Mouse (Mus musculus) limb, embryonic 12.5 days (tissue): ENCODE measurements around the gene Nat9. TPM values are rescaled to one million over a fixed set of nuclear protein-coding genes. Genes with fewer than 3 reads are reported as not detected.
A peak's percentile ranks its signal among the peaks of the same experiment; 100 is the strongest.

Experiments
- ATAC-seq: fragments of 200-750 bp; cut with Nextera tagmentation; 2 replicates; pipeline ENCODE4 v1.8.0; 2017; ENCODE audit warnings: low read depth, moderate TSS enrichment; ENCODE audit not compliant: insufficient number of reproducible peaks, insufficient read depth, low FRiP score, low TSS enrichment
- H3K27ac ChIP-seq: fragments of 300-500 bp; sonication (generic); 2 replicates; pipeline ENCODE4 v1.5.1; 2016; ENCODE audit warnings: mild to moderate bottlenecking, moderate library complexity
- H3K27me3 ChIP-seq: fragments of 300-500 bp; sonication (generic); 2 replicates; pipeline ENCODE4 v1.6.1; 2016; ENCODE audit warnings: mild to moderate bottlenecking, moderate library complexity
- H3K36me3 ChIP-seq: fragments of 300-500 bp; sonication (generic); 2 replicates; pipeline ENCODE4 v1.6.1; 2016; ENCODE audit warnings: mild to moderate bottlenecking, moderate library complexity
- H3K4me1 ChIP-seq: fragments of 300-500 bp; sonication (generic); replicated peaks from 2 replicates; pipeline ENCODE4 v1.6.1; 2016
- H3K4me2 ChIP-seq: fragments of 300-500 bp; sonication (generic); 2 replicates; pipeline ENCODE4 v1.6.1; 2016; ENCODE audit warnings: mild to moderate bottlenecking, moderate library complexity
- H3K4me3 ChIP-seq: fragments of 300-500 bp; sonication (generic); replicated peaks from 2 replicates; pipeline ENCODE4 v1.5.1; 2016; ENCODE audit warnings: mild to moderate bottlenecking
- H3K9ac ChIP-seq: fragments of 300-500 bp; sonication (generic); replicated peaks from 2 replicates; pipeline ENCODE4 v1.6.1; 2016; ENCODE audit warnings: mild to moderate bottlenecking, moderate library complexity
- H3K9me3 ChIP-seq: fragments of 300-500 bp; sonication (generic); 2 replicates; pipeline ENCODE4 v1.6.1; 2016; ENCODE audit warnings: mild to moderate bottlenecking, moderate library complexity
- WGBS: fragments of 180-500 bp; shearing (Covaris S2); methylation state at CpG from one replicate; pipeline ENCODE4 v1.1.7; 2016; 5-methylcytosine and 5-hydroxymethylcytosine counted together
- polyA plus RNA-seq: library from polyadenylated mRNA; unstranded; fragments of >200 nt; fragmentation: Nextera tagmentation; extraction: Ambion mirVana; gene quantifications from 2 replicates; pipeline ENCODE4 v1.2.1, GENCODE M21; 2016

Gene Nat9
- polyA plus RNA-seq, 1 experiment from 2014 or later: 23.6 TPM

DNA sequence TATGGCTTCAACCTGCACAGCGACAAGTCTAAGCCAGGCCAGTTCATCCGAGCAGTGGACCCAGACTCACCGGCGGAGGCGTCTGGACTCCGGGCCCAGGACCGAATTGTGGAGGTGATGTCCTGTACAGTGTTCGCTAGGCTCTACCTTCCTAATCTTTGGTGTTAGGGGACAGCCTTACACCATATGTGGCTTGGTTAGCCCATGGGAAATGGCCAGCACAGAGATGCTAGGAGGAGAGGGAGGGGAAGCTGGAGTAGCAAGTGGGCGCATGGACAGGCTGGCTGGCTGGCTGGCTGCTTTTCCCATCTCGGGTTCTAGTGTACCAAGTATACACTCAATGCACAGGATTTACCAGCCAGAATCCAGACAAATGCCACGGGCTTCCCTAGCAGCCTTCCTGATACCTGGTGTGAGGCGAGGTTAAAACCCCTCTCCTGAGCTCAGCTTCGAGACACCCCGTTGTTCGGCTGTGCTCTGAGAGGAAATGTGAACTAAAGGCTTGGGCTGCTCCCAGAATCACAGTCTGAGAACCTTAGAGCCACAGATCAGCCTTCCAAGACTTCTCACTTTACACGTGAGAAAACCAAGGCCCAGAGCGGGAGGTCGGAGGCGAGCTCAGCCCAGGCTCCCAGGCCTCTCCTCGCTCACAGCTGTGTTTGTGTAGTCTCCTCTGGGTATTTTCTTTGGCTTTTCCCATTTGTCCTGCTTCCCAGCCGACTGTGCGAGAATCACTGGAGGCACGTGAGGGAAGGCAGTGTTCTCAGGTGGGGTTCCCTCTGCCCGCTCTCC, 11.1 kb downstream of the Nat9 start:
- Histone ChIP-seq H3K4me3 (no peak overlapping the region), H3K27me3 (peaks cover 32% of the 10 kb centered on the region)
- 65% methylated on average over 24 of the region's 24 CpGs for WGBS

GRCm38 (mm10) chr11:115173549-115174339, 13.9 kb downstream of the Nat9 start:
- WGBS: 9% methylated on average over 16 of the region's 16 CpGs
- H3K4me1 ChIP-seq: peaks cover 77% of the 10 kb centered on the region

More for the DNA sequence above, 11.1 kb downstream of the Nat9 start:
- no peaks in the 10 kb centered on the region for H3K36me3 ChIP-seq
- H3K9ac ChIP-seq: no peak overlapping the region
- peaks cover 74% of the 10 kb centered on the region for H3K4me1 ChIP-seq
- ATAC-seq: no peak
- H3K9me3 ChIP-seq: no peaks in the 10 kb centered on the region
- H3K27ac ChIP-seq: peak overlapping the region; percentile 68
- H3K4me2 ChIP-seq: peak overlapping the region; percentile 11; the same call in 1 of the 2 replicates

GRCm38 (mm10) chr11:115172825-115173287, 14.8 kb downstream of the Nat9 start:
- 43% methylated on average over 4 of the region's 4 CpGs for WGBS
- H3K9me3 ChIP-seq: no peaks in the 10 kb centered on the region
- H3K4me2 ChIP-seq: no peak overlapping the region
- H3K9ac ChIP-seq: no peak overlapping the region
- H3K27me3 ChIP-seq: peaks cover 32% of the 10 kb centered on the region
- H3K4me3 ChIP-seq: no peak overlapping the region
- no peaks in the 10 kb centered on the region for H3K36me3 ChIP-seq
- no peak overlapping the region for H3K27ac ChIP-seq
- no peak for ATAC-seq
- H3K4me1 ChIP-seq: peaks cover 71% of the 10 kb centered on the region

More at GRCm38 (mm10) chr11:115173549-115174339, 13.9 kb downstream of the Nat9 start:
- Histone ChIP-seq H3K4me2 (peak overlapping the region; percentile 31; the same call in 1 of the 2 replicates), H3K4me3 (no peak overlapping the region), H3K27ac (0 out of 2 replicates have a peak overlapping the region, but pooled peaks have one; percentile 1), H3K36me3 (no peaks in the 10 kb centered on the region), H3K27me3 (peaks cover 32% of the 10 kb centered on the region), H3K9ac (no peak overlapping the region; the same call in 1 of the 2 replicates), H3K9me3 (no peaks in the 10 kb centered on the region)
- no peak for ATAC-seq

- 16% methylated on average over 8 of the region's 8 CpGs for WGBS
- no peaks in the 10 kb centered on the region for H3K36me3 ChIP-seq
- no peak for ATAC-seq
- peaks cover 38% of the 10 kb centered on the region for H3K27me3 ChIP-seq
- peak overlapping the region; percentile 50; the same call in 1 of the 2 replicates for H3K27ac ChIP-seq
- no peak overlapping the region for H3K9ac ChIP-seq
- H3K9me3 ChIP-seq: no peaks in the 10 kb centered on the region
- no peak overlapping the region for H3K4me3 ChIP-seq
- peaks cover 56% of the 10 kb centered on the region for H3K4me1 ChIP-seq
- no peak overlapping the region; the same call in 1 of the 2 replicates for H3K4me2 ChIP-seq
Measured at GRCm38 (mm10) chr11:115171125-115171524, 16.5 kb downstream of the Nat9 start.

- no peaks in the 10 kb centered on the region for H3K9me3 ChIP-seq
- H3K27me3 ChIP-seq: peaks cover 44% of the 10 kb centered on the region
- H3K9ac ChIP-seq: no peak overlapping the region
- no peak overlapping the region for H3K27ac ChIP-seq
- 91% methylated on average over 4 of the region's 4 CpGs for whole genome bisulfite sequencing
- ATAC-seq: no peak
- peaks cover 50% of the 10 kb centered on the region for H3K4me1 ChIP-seq
- H3K4me2 ChIP-seq: no peak overlapping the region
- no peak overlapping the region for H3K4me3 ChIP-seq
- H3K36me3 ChIP-seq: no peaks in the 10 kb centered on the region
Measured at GRCm38 (mm10) chr11:115169430-115169829, 18.2 kb downstream of the Nat9 start.

DNA sequence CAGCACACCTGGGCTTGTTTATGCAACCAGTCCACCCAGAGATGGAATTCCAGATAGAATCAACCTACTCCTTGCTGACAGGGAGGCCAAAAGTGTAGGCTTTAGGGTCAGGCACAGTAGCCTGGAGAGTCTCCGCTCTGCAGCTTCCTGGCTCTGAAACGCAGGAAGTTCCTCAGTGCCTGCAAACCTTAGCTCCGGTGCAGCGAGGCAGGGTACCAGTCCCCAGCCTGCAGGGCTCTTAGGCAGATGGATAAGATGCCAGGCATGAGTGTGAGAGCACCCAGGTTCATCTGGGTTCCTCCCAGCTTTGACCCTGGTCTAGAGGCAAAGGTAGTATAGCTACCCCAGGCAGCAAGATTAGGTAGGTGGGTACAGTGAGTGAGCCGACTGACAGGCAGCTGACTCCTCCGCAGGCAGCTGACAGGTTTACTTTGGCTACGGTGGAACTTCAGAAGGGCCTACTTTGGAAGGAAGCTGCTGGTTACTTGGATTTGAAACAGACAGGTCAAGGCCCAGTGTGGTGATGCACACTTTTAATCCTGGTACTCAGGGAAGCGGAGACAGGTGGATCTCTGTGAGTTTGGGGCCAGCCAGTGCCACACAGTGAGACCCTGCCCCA, 19.9 kb downstream of the Nat9 start:
- Histone ChIP-seq H3K36me3 (no peaks in the 10 kb centered on the region), H3K9me3 (no peaks in the 10 kb centered on the region), H3K27me3 (peaks cover 43% of the 10 kb centered on the region), H3K4me1 (peaks cover 48% of the 10 kb centered on the region), H3K9ac (no peak overlapping the region), H3K4me3 (no peak overlapping the region), H3K27ac (no peak overlapping the region), H3K4me2 (no peak overlapping the region)
- 85% methylated on average over 8 of the region's 8 CpGs for WGBS
- ATAC-seq: no peak

DNA sequence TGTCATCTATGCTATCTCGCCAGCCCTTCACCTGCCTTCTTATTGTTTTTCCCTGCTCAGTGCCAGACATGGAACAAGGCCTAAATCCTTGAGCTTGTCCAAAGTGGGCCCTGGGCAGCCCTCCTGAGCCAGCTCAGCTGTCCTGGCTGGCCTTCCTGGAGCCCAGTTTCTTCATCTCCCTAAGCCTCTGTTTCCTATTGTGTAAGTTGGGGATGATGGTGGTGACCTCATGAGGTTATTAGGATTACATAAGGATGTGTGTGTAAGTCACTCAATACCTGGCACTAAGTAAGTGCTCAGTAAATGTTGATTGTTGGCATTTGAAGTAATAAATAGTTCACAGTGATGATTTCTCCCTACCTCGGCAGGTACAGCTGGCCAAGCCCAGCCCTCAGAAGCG, 20.9 kb downstream of the Nat9 start:
- WGBS: 70% methylated on average over 3 of the region's 3 CpGs
- Histone ChIP-seq H3K9ac (no peak overlapping the region), H3K4me3 (no peak overlapping the region), H3K27ac (no peak overlapping the region), H3K9me3 (no peaks in the 10 kb centered on the region), H3K27me3 (peaks cover 39% of the 10 kb centered on the region), H3K4me1 (peaks cover 44% of the 10 kb centered on the region), H3K36me3 (no peaks in the 10 kb centered on the region), H3K4me2 (no peak overlapping the region)
- ATAC-seq: no peak

DNA sequence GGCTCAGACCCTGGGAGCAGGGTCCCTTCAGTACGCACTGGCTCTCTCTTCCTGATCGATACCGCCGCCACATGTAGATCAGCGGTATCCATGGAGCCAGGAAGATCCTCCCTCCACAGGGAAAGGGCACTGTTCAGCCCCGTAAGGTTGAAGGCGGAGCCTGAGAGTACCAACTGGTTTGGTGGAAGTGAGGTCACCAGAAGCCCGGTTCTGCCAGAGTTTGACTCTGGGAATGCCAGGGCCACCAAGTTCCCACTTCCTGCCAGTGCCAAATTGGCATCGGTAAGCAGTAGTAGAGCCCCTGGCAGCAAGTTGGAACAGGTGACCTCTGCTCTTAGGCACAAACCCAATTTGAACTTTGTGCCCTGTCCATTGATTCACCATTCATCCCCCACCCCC, 22.7 kb downstream of the Nat9 start:
- Histone ChIP-seq H3K27ac (no peak overlapping the region), H3K36me3 (no peaks in the 10 kb centered on the region), H3K4me3 (peak overlapping the region; percentile 59), H3K9me3 (no peaks in the 10 kb centered on the region), H3K4me2 (peak overlapping the region; percentile 95), H3K9ac (no peak overlapping the region), H3K27me3 (peaks cover 47% of the 10 kb centered on the region), H3K4me1 (peaks cover 34% of the 10 kb centered on the region)
- 4% methylated on average over 9 of the region's 9 CpGs for WGBS
- no peak for ATAC-seq

DNA sequence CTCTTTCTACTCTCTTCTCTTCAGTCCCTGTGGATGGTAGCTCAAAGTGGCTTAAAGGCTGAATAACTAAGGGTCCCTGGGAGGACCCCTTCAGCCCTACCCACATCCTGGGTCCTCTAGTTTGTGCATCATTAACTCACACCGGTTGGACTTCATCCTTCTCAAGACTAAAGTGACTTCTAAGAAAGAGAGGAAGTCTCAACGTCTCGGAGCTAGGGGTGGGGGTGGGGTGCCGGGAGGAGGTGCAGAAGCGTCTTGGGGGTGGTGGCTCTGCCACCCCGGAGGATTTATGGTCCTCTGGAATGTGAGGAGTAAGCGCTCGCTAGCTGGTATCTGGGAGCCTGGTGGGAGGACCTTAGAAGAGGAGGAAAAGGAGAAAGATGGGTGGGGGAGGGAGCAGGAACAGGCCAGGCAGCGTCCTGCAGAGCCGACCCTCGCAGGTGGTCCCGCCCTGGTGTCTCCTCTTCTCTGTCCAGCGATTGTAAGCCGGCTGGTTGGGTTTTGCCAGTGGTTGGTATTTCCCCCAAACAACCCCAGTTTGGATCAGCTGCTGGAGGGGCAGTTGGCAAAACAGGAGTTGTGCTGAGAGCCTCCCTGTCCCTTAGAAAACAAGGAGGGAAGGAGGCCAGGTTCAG, 23.2 kb downstream of the Nat9 start:
- Histone ChIP-seq H3K9me3 (no peaks in the 10 kb centered on the region), H3K9ac (peak overlapping the region; percentile 50), H3K27ac (no peak overlapping the region), H3K4me1 (peaks cover 34% of the 10 kb centered on the region), H3K36me3 (no peaks in the 10 kb centered on the region), H3K27me3 (peaks cover 47% of the 10 kb centered on the region), H3K4me3 (peak overlapping the region; percentile 59), H3K4me2 (peak overlapping the region; percentile 95)
- no peak for ATAC-seq
- WGBS: under 1% methylated on average over 14 of the region's 14 CpGs

DNA sequence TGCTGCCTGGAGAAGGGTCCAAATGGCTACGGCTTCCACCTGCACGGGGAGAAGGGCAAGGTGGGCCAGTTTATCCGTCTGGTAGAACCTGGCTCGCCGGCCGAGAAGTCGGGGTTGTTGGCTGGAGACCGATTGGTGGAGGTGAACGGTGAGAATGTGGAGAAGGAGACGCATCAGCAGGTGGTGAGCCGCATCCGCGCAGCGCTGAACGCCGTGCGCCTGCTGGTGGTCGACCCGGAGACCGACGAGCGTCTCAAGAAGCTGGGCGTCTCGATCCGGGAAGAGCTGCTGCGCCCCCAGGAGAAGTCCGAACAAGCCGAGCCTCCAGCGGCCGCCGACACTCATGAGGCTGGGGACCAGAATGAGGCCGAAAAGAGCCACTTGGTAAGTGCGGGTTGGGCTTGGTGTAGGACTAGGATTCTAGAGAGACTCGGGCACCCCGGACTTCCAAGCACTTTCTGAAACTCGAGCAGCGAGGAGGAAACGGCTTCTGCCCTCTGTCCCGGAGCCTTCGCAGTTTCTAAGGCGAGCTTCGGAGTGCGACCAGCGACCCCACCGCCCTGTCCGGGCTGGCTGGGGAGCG, 24.0 kb downstream of the Nat9 start:
- under 1% methylated on average over 47 of the region's 47 CpGs for WGBS
- Histone ChIP-seq H3K27me3 (peaks cover 47% of the 10 kb centered on the region), H3K27ac (no peak overlapping the region), H3K36me3 (no peaks in the 10 kb centered on the region), H3K4me3 (peak overlapping the region; percentile 59), H3K4me1 (peaks cover 34% of the 10 kb centered on the region), H3K4me2 (peak overlapping the region; percentile 95), H3K9ac (peak overlapping the region; percentile 50), H3K9me3 (no peaks in the 10 kb centered on the region)
- ATAC-seq: 0 out of 2 replicates have a peak, but pooled peaks have one; percentile 19
